Mouse (Mus musculus): ENCODE measurements around the gene Lgi1. TPM values are rescaled to one million over a fixed set of nuclear protein-coding genes. Genes with fewer than 3 reads are reported as not detected.

Lgi1 gene
- not detected for total RNA-seq (2023)

GRCm38 (mm10) chr19:38264505-38265500 lies at the start of gene Lgi1:
Gene Lgi1, plus strand, starts transcription at chr19:38264536.

GRCm38 (mm10) chr19:38223905-38224684 lies 40.2 kb upstream of the Lgi1 start, which contains the start of gene Fra10ac1:
Gene Fra10ac1, minus strand, starts transcription at chr19:38224156.

Other genes starting within 250 kb of the Lgi1 start
- gene Myof, start 221.0 kb upstream of the Lgi1 start, total RNA-seq (2023) = 3.2 TPM
- gene Cep55, start 209.5 kb upstream of the Lgi1 start, total RNA-seq (2023) = 0.47 TPM
- not detected for gene Ffar4, start 167.5 kb upstream of the Lgi1 start, total RNA-seq (2023)
- not detected for gene Rbp4, start 139.3 kb upstream of the Lgi1 start, total RNA-seq (2023)
- gene Pde6c, start 131.8 kb upstream of the Lgi1 start, total RNA-seq (2023) = not detected
- 22.1 TPM for gene Fra10ac1, start 40.4 kb upstream of the Lgi1 start, total RNA-seq (2023)
- 17.1 TPM for gene Slc35g1, start 131.4 kb downstream of the Lgi1 start, total RNA-seq (2023)
- 0.59 TPM for gene Plce1, start 216.6 kb downstream of the Lgi1 start, total RNA-seq (2023)